Mouse (Mus musculus) intestine, embryonic 14.5 days (tissue): Measurements from ENCODE around the gene D630003M21Rik. TPM values are rescaled to one million over a fixed set of nuclear protein-coding genes. Genes with fewer than 3 reads are reported as not detected.

Experiments
- ATAC-seq: fragments of 200-750 bp; cut with Nextera tagmentation; replicated peaks from 2 replicates; pipeline ENCODE4 v1.8.0; 2017; ENCODE audit warnings: low read depth, moderate number of reproducible peaks, moderate TSS enrichment, moderate library complexity; ENCODE audit not compliant: low FRiP score, low TSS enrichment
- DNase-seq: peaks from one replicate; pipeline ENCODE4 v3.0.0-alpha.2; 2018; ENCODE audit warnings: low spot score
- H3K27ac ChIP-seq: fragments of 300-500 bp; sonication (generic); 2 replicates; pipeline ENCODE4 v1.5.1; 2014; ENCODE audit warnings: low read depth, mild to moderate bottlenecking, control low read depth
- H3K27me3 ChIP-seq: fragments of 300-500 bp; sonication (generic); replicated peaks from 2 replicates; pipeline ENCODE4 v1.6.1; 2014; ENCODE audit warnings: low read length, control low read depth; ENCODE audit not compliant: control insufficient read depth, insufficient read depth
- H3K36me3 ChIP-seq: fragments of 300-500 bp; sonication (generic); 2 replicates; pipeline ENCODE4 v1.6.1; 2014; ENCODE audit warnings: low read length, control low read depth; ENCODE audit not compliant: control insufficient read depth, insufficient read depth
- H3K4me1 ChIP-seq: fragments of 300-500 bp; sonication (generic); replicated peaks from 2 replicates; pipeline ENCODE4 v1.6.1; 2014; ENCODE audit warnings: low read length, control low read depth, mixed read lengths; ENCODE audit not compliant: control insufficient read depth, insufficient read depth
- H3K4me2 ChIP-seq: fragments of 300-500 bp; sonication (generic); 2 replicates; pipeline ENCODE4 v1.6.1; 2014; ENCODE audit warnings: low read length
- H3K4me3 ChIP-seq: fragments of 300-500 bp; sonication (generic); 2 replicates; pipeline ENCODE4 v1.5.1; 2014; ENCODE audit warnings: low read depth, low read length, control low read depth, mixed read lengths
- H3K9ac ChIP-seq: fragments of 300-500 bp; sonication (generic); 2 replicates; pipeline ENCODE4 v1.6.1; 2014; ENCODE audit warnings: mild to moderate bottlenecking, low read length
- H3K9me3 ChIP-seq: fragments of 300-500 bp; sonication (generic); 2 replicates; pipeline ENCODE4 v1.6.1; 2016; ENCODE audit warnings: low read length, control low read depth; ENCODE audit not compliant: control insufficient read depth
- WGBS: fragments of 180-500 bp; shearing (Covaris S2); extraction: QIAGEN DNeasy Blood & Tissue Kit; methylation state at CpG from one replicate; pipeline ENCODE4 v1.1.7; 2014; 5-methylcytosine and 5-hydroxymethylcytosine counted together
- polyA plus RNA-seq: library from polyadenylated mRNA; unstranded; fragments of >200 nt; fragmentation: Nextera tagmentation; extraction: Ambion mirVana; gene quantifications from 2 replicates; pipeline ENCODE4 v1.2.1, GENCODE M21; 2014

D630003M21Rik gene
- polyA plus RNA-seq, 1 experiment from 2014 or later: 1.5 TPM

GRCm38 (mm10) chr2:158183266-158183665 is 45.8 kb downstream of the D630003M21Rik start:
- H3K4me3 ChIP-seq: no peak overlapping the region
- 82% methylated on average over 8 of the region's 8 CpGs for WGBS
- no peaks in the 10 kb centered on the region for H3K36me3 ChIP-seq
- no peak for ATAC-seq
- H3K4me1 ChIP-seq: peaks cover 16% of the 10 kb centered on the region
- no peaks in the 10 kb centered on the region for H3K9me3 ChIP-seq
- no peak overlapping the region for H3K4me2 ChIP-seq
- H3K27me3 ChIP-seq: no peaks in the 10 kb centered on the region
- no peak for DNase-seq
- H3K27ac ChIP-seq: no peak overlapping the region
- no peak overlapping the region for H3K9ac ChIP-seq

DNA sequence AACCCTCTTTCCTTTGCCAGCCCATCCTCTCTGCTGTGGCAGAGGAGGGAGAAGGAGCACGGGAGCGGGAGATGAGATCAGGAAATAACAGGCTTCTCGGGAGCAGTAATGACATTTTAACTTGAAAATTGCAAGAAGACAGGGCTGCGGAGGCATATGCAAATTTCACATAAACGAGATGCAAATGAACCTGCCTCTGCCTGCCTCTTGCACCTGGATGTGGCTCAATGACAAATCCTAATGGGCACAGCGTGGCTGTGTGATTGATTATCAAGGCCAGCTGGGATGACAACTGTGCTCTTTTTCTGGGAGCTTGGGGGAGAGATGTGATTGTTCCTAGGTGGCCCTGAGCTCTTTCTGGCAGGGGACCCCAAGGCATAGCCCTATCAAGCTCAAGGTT is 47.1 kb downstream of the D630003M21Rik start:
- no peak overlapping the region for H3K4me3 ChIP-seq
- DNase-seq: no peak
- no peaks in the 10 kb centered on the region for H3K9me3 ChIP-seq
- no peak overlapping the region for H3K9ac ChIP-seq
- H3K27me3 ChIP-seq: no peaks in the 10 kb centered on the region
- peaks cover 14% of the 10 kb centered on the region for H3K4me1 ChIP-seq
- H3K36me3 ChIP-seq: no peaks in the 10 kb centered on the region
- no peak for ATAC-seq
- H3K27ac ChIP-seq: no peak overlapping the region
- 62% methylated on average over 6 of the region's 6 CpGs for WGBS
- H3K4me2 ChIP-seq: no peak overlapping the region

- Histone ChIP-seq H3K4me1 (peaks cover 13% of the 10 kb centered on the region), H3K27ac (no peak overlapping the region), H3K4me2 (no peak overlapping the region), H3K9me3 (no peaks in the 10 kb centered on the region), H3K9ac (no peak overlapping the region), H3K4me3 (no peak overlapping the region), H3K27me3 (no peaks in the 10 kb centered on the region), H3K36me3 (no peaks in the 10 kb centered on the region)
- ATAC-seq: no peak
- peak; percentile 84 for DNase-seq
- WGBS: 40% methylated on average over 9 of the region's 9 CpGs
These were observed 48.2 kb downstream of the D630003M21Rik start for GRCm38 (mm10) chr2:158180797-158181196.

- H3K27me3 ChIP-seq: no peaks in the 10 kb centered on the region
- H3K36me3 ChIP-seq: no peaks in the 10 kb centered on the region
- WGBS: 21% methylated on average over 18 of the region's 18 CpGs
- DNase-seq (peak; percentile 71), ATAC-seq (no peak)
- H3K4me3 ChIP-seq: peak overlapping the region; percentile 25
- H3K4me1 ChIP-seq: peaks cover 13% of the 10 kb centered on the region
- H3K4me2 ChIP-seq: peak overlapping the region; percentile 48
- peak overlapping the region; percentile 8; the same call in 1 of the 2 replicates for H3K9ac ChIP-seq
- peak overlapping the region; percentile 51; the same call in 1 of the 2 replicates for H3K27ac ChIP-seq
- no peaks in the 10 kb centered on the region for H3K9me3 ChIP-seq
These were observed 49.5 kb downstream of the D630003M21Rik start for GRCm38 (mm10) chr2:158179370-158180111.

- 7% methylated on average over 19 of the region's 19 CpGs for WGBS
- peak overlapping the region; percentile 8; the same call in 1 of the 2 replicates for H3K9ac ChIP-seq
- no peaks in the 10 kb centered on the region for H3K9me3 ChIP-seq
- H3K36me3 ChIP-seq: no peaks in the 10 kb centered on the region
- H3K4me3 ChIP-seq: peak overlapping the region; percentile 25
- DNase-seq (peak; percentile 90), ATAC-seq (peak; percentile 88)
- H3K4me1 ChIP-seq: peaks cover 13% of the 10 kb centered on the region
- H3K27ac ChIP-seq: peak overlapping the region; percentile 51; the same call in 1 of the 2 replicates
- H3K4me2 ChIP-seq: peak overlapping the region; percentile 48
- no peaks in the 10 kb centered on the region for H3K27me3 ChIP-seq
These were observed 50.2 kb downstream of the D630003M21Rik start for GRCm38 (mm10) chr2:158178696-158179369.

DNA sequence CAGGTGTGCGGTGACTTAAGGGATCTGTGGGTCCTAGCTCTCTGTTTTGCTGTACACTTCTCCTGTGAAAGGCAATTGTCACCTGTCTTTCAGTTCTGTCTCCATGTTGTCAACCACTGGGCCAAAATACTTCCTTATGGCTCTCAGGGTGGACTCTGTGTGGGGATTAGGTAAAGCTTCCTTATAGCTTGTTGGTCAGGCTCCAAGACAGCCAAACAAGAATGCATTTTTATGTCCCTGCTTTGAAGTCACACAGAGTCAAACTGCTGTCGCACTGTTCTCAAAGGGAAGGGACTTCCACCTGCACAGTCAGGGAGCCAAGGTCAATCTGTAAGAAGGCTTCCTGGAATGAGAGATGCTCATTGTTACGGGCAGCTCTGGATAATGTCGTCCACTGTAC is 50.9 kb downstream of the D630003M21Rik start:
- Histone ChIP-seq H3K4me2 (no peak overlapping the region), H3K9ac (no peak overlapping the region), H3K27ac (peak overlapping the region; percentile 51; the same call in 1 of the 2 replicates), H3K9me3 (no peaks in the 10 kb centered on the region), H3K36me3 (no peaks in the 10 kb centered on the region), H3K27me3 (no peaks in the 10 kb centered on the region), H3K4me3 (no peak overlapping the region), H3K4me1 (peaks cover 13% of the 10 kb centered on the region)
- ATAC-seq (no peak), DNase-seq (no peak)
- WGBS: 81% methylated on average over 4 of the region's 4 CpGs

DNA sequence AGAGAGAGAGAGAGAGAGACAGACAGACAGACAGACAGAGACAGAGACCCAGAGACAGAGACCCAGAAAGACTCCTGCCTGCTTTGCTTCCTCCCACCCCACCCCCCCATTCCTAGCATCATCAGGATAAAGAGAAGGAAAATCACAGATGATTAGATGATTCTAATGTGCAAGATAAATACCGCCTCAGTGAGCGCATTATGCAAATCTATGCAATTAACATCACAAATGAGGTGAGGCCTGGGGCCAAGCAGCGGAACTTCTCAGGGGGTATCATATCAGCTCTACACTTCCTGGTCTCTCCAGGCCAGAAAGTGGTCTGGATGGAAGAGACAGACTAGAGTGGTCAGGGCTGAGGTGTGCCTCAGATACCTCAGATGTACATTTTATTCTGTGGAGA is 51.4 kb downstream of the D630003M21Rik start:
- no peaks in the 10 kb centered on the region for H3K9me3 ChIP-seq
- H3K4me3 ChIP-seq: no peak overlapping the region
- no peaks in the 10 kb centered on the region for H3K27me3 ChIP-seq
- no peaks in the 10 kb centered on the region for H3K36me3 ChIP-seq
- ATAC-seq: no peak
- no peak overlapping the region for H3K9ac ChIP-seq
- H3K4me1 ChIP-seq: peaks cover 13% of the 10 kb centered on the region
- H3K4me2 ChIP-seq: no peak overlapping the region
- no peak overlapping the region; the same call in 1 of the 2 replicates for H3K27ac ChIP-seq
- WGBS: 84% methylated on average over 3 of the region's 3 CpGs
- DNase-seq: no peak

- Histone ChIP-seq H3K27ac (no peak overlapping the region), H3K36me3 (no peaks in the 10 kb centered on the region), H3K4me2 (no peak overlapping the region), H3K9me3 (no peaks in the 10 kb centered on the region), H3K9ac (no peak overlapping the region), H3K4me1 (peaks cover 13% of the 10 kb centered on the region), H3K4me3 (no peak overlapping the region), H3K27me3 (no peaks in the 10 kb centered on the region)
- WGBS: 91% methylated on average over 9 of the region's 9 CpGs
- ATAC-seq (no peak), DNase-seq (no peak)
These were observed 52.3 kb downstream of the D630003M21Rik start for GRCm38 (mm10) chr2:158176763-158177162.
